Mouse (Mus musculus) G1E (cell line): ENCODE measurements around the gene Fancd2.

Source experiments
- CTCF ChIP-seq: IDR thresholded peaks from 2 replicates; pipeline ENCODE4 v1.5.1; 2012; ENCODE audit warnings: low read depth, low read length, inconsistent platforms, mixed read lengths
- GATA1 ChIP-seq: IDR thresholded peaks from 2 replicates; pipeline ENCODE4 v1.6.1; 2012; ENCODE audit warnings: borderline replicate concordance, low read length, inconsistent platforms, mixed read lengths
- TAL1 ChIP-seq: conservative IDR thresholded peaks from 2 replicates; pipeline ENCODE4 v1.6.1; 2012; ENCODE audit warnings: low read depth, low read length, inconsistent platforms, mixed read lengths

GRCm38 (mm10) chr6:113494258-113494788 lies 37.2 kb upstream of the Fancd2 start:
- TF ChIP-seq CTCF (no peak), TAL1 (no peak), GATA1 (no peak)
